Mouse (Mus musculus): ENCODE measurements around the gene Runx1. TPM values are rescaled to one million over a fixed set of nuclear protein-coding genes. Genes with fewer than 3 reads are reported as not detected.

The Runx1 gene
- total RNA-seq, 2 experiments from 2014 or later, result 1.8 to 1.9 TPM

- no peak for DNase-seq
These were observed 81.7 kb downstream of the Runx1 start for GRCm38 (mm10) chr16:92744172-92744777.

DNA sequence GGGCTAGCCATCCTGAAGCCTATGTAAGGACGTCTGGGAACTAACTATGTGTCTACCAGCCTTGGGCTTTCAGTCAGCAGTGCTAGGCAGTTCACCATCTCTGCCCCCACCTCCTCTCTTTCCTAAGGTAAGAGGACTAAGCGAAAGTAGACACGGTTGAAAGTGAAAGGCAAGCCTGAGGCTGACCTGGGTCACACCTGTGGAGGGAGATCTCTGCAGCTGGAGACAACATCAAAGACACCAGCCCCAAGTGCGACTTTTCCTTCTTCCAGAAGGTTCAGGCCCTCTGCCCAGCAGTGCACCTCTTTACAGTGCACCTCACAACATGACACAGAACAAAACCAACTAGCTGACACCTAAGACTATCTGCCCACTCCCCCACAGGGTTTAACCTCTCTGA, 82.2 kb downstream of the Runx1 start:
- DNase-seq, result no peak

DNA sequence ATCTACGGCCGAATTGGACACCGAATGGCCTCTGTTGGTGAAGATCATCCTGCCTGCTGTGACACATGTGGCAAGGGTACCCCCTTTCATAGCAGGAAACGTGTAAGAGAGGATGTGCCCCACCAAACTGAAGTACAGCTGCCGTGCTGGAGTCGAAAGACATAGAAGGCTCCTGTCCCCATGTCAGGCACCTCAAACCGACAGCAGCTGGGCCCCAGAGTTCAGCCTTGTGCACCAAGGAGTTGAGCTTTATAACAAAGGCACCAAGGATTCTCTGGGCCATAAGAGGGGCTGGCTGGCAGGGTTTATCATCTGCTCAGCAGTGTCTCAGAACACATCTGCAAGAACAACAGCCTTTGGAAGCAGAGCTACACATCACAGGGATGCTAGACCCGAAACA, 84.6 kb downstream of the Runx1 start:
- DNase-seq, result no peak

DNA sequence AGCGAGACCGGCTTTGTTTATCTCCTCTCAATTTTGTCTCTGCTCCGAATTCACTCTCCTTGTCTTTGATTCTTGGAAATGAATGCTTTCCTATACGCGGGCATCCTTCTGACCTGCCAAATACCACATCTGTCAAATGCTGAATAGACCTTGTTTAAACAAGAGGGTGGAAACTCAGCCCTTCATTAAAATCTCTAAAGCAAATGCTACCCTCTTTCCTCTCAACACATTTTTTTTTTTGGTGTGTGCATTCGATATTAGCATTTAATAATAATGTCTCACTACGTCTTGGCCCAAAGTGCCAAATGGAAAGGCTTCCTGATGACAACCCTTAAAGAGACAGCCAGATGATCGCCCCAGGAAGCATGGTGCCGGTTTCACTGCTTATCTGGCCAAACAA, 85.4 kb downstream of the Runx1 start:
- DNase-seq, result no peak

- DNase-seq, result no peak
These were observed 86.0 kb downstream of the Runx1 start for GRCm38 (mm10) chr16:92739997-92740396.

- no peak for DNase-seq
These were observed 86.7 kb downstream of the Runx1 start for GRCm38 (mm10) chr16:92739071-92739793.

GRCm38 (mm10) chr16:92738476-92739010, 87.4 kb downstream of the Runx1 start:
- DNase-seq, result no peak

DNA sequence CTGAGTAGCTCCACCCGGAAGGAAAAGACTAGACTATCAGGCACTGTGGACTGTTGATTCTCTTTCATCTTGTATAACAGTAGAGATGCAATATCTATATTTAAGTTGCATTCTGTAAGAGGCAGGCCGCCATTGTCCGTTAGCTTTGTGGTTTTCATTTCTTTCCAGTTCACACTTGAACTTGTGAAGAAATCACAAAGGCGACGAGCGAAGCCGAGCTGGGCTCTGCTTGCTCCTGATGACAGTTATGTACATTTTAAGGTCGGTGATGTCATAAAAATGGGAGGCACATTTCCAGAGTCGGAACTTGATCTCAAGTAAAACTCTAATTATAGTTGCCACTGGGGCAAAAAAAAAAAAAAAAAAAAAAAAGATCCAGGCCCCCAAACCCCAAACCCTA, 99.1 kb downstream of the Runx1 start:
- no peak for DNase-seq

- no peak for DNase-seq
These were observed 101.4 kb downstream of the Runx1 start for GRCm38 (mm10) chr16:92724526-92724925.

GRCm38 (mm10) chr16:92720678-92721077, 105.3 kb downstream of the Runx1 start:
- DNase-seq, result no peak

GRCm38 (mm10) chr16:92719725-92720124, 106.2 kb downstream of the Runx1 start:
- DNase-seq, result no peak

DNA sequence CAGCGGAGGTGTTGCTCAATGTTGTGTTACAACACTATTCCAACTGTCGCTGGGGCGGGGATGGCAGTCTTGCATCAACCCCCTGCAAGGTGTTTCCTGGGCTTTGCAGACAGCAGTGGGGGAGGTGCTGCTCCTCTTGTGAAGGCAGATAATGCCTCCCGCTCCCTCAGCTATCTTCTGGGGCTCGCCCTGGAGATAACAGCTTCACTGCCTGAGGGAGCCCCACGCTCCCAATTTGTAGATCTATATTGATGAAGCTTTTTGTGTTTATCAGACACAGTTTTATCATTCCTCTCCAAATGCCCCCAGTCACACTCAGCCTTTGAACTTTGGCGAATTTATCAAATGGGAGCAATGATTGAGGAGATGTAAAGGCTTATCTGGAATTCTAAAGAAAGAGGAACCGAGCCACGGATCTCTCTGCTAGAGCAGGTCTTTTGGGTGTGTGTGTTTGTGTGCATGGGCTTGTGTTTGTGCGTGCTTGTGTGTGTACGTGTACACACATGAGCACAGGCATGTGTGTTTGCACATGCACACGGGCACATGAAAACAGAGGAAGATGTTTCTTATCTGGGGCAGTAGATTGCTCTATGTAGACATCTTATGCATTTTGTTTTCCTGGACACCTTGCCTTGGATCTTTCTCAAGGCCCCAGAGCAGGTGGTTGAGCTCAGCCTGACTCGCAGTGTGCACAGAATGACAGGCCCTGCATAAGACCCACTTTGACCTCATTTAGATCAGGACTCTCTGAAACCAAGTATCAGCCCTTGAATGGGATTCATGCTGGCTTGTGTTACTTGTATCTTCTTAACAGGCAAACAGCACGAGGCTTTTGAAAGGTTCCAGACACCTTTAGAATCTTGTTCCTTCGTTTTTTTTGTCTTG, 110.1 kb downstream of the Runx1 start:
- no peak for DNase-seq

- no peak for DNase-seq
These were observed 115.8 kb downstream of the Runx1 start for GRCm38 (mm10) chr16:92710161-92710560.

DNA sequence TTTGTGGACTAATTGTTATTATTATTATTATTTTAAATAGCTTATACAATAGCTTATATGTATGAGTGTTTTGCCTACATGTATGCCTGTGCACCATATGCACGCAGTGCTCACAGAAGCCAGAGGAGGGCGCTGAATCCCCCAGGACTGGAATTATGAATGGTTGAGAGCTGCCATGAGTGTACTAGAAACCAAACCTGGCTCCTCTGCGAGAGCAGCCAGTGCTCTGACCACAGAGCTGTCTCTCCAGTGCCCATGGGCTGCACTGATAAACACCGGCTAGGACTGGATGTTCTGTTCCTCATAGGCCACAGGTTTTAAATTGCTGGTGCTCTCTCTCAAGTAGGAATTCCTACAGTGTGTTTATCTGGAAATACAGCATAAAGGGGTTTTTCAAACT, 117.2 kb downstream of the Runx1 start:
- no peak for DNase-seq

DNA sequence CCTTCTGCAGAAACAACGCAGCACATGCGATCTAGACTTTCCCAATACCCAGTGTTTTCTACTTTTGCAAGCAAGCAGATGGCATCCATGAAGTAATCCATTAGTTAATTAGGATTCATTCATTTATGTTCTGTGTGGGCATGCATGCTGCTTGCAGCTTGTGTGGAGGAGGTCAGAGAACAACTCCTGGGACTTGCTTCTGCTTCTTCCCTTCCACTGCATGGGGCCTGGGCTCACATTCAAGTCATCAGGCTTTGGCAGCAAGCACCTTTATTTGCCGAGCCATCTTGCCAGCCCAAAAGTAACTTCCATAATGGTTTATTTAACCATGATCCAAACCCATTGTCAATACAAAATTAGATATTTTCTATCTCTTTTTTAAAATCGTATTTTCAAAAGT, 118.2 kb downstream of the Runx1 start:
- DNase-seq, result no peak

DNA sequence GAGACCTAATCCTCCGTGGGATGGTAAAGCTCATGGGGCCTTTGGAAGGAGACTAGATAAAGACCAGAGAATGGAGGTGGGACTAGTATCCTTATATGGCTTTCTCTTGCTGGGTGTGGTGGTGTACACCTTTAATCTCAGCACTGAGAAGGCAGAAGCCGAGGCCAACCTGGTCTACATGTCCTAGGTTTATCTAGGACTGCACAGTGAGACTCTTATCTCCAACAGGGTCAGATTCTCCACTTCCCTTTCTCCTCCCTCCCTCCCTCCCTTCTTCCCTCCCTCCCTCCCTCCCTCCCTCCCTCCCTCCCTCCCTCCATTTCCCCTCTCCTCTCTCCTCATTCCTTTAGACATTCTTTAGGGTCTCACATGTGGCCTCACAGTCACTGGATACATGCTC, 118.8 kb downstream of the Runx1 start:
- DNase-seq, result no peak

DNA sequence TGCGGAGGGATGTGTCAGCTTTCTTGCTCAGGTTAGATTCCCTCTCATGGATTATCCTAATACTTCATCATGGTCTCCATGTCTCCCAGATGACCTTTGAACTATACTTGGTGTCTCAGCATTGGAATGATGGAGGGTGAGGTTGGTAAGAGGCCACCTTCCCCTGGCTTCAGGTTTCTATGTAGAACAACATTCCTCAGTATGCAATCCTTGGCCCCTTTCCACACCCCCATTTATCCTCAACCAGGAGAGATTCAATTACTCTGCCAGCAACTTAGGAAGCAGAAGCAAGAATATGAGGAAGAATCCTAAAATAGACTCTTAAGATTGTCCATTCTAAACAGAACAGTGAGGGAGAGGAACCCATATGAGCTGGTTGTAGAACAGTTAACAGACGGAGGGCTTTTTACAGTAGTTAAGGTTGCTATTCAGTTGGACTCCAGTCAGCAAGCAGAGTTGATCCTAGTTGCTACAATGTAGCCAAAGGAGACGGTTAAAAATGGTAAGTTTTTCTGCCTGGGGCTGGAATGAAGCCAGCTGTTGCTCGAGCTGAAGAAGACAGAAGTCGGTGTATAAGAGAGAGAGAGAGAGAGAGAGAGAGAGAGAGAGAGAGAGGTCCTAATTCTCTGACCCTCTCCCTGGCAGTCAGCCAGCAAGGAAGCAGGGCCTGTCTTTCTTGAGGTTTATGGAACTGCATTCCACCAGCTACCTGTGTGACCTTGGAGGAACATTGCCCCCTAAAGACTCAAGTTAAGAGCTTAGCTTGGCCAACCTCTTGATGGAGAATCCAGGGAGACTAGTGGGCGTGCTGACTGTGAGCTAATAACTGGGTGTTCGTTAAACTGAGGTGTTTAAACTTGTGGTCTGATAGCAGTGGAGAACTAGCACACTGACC, 120.1 kb downstream of the Runx1 start:
- no peak for DNase-seq

GRCm38 (mm10) chr16:92703850-92704249, 122.1 kb downstream of the Runx1 start:
- DNase-seq, result no peak

GRCm38 (mm10) chr16:92699531-92700397, 126.2 kb downstream of the Runx1 start:
- peak; percentile 6 for DNase-seq

DNA sequence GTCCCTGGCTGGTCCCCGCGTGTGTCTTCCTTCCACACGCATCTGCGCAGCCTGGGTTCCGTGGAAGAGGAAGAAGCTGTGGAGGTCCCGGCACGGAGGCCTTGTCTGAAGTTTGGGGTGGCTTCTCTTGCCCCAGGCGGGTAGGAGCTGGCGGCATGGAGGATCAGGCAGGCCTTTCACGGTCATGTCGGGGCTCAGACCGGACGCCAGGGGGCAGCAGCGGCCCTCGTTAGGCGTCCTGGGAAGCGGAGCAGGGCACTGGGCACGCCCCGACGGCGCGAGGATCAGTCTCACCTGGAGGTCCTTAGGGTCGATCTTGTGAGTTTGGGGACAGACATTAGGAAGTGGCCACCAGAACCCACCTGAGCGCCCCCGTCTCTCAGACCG, 127.3 kb downstream of the Runx1 start:
- peak; percentile 93 for DNase-seq
